Mouse (Mus musculus) embryonic facial prominence, embryonic 10.5 days (tissue): ENCODE results near the gene Rab10. TPM values are rescaled to one million over a fixed set of nuclear protein-coding genes. Genes with fewer than 3 reads are reported as not detected.

Experiments
- DNase-seq: peaks from one replicate; pipeline ENCODE4 v3.0.0-alpha.2; 2017; ENCODE audit warnings: low spot score
- H3K27ac ChIP-seq: fragments of 300-500 bp; sonication (generic); replicated peaks from 2 replicates; pipeline ENCODE4 v1.5.1; 2016; ENCODE audit warnings: mild to moderate bottlenecking
- H3K27me3 ChIP-seq: fragments of 300-500 bp; sonication (generic); replicated peaks from 2 replicates; pipeline ENCODE4 v1.6.1; 2016; ENCODE audit warnings: low read depth, mild to moderate bottlenecking; ENCODE audit not compliant: poor library complexity, severe bottlenecking
- H3K36me3 ChIP-seq: fragments of 300-500 bp; sonication (generic); replicated peaks from 2 replicates; pipeline ENCODE4 v1.6.1; 2016; ENCODE audit warnings: mild to moderate bottlenecking, moderate library complexity
- H3K4me1 ChIP-seq: fragments of 300-500 bp; sonication (generic); 2 replicates; pipeline ENCODE4 v1.6.1; 2016
- H3K4me3 ChIP-seq: fragments of 300-500 bp; sonication (generic); 2 replicates; pipeline ENCODE4 v1.5.1; 2016; ENCODE audit warnings: mild to moderate bottlenecking, moderate library complexity
- H3K9me3 ChIP-seq: fragments of 300-500 bp; sonication (generic); 2 replicates; pipeline ENCODE4 v1.6.1; 2016; ENCODE audit warnings: mild to moderate bottlenecking
- WGBS: fragments of 180-500 bp; shearing (Covaris S2); methylation state at CpG from one replicate; pipeline ENCODE4 v1.1.7; 2016; 5-methylcytosine and 5-hydroxymethylcytosine counted together
- polyA plus RNA-seq: library from polyadenylated mRNA; unstranded; fragments of >200 nt; fragmentation: Nextera tagmentation; extraction: Ambion mirVana; gene quantifications from 2 replicates; pipeline ENCODE4 v1.2.1, GENCODE M21; 2016

Rab10 gene
- polyA plus RNA-seq, 1 experiment from 2014 or later = 73.8 TPM

- DNase-seq = no peak
- H3K27ac ChIP-seq = no peak overlapping the region
Measured at GRCm38 (mm10) chr12:3255966-3256365, 53.8 kb downstream of the Rab10 start.

GRCm38 (mm10) chr12:3255435-3255834 is 54.3 kb downstream of the Rab10 start:
- no peak overlapping the region for H3K4me3 ChIP-seq
- no peaks in the 10 kb centered on the region for H3K27me3 ChIP-seq
- peaks cover 87% of the 10 kb centered on the region for H3K36me3 ChIP-seq
- H3K9me3 ChIP-seq = no peaks in the 10 kb centered on the region
- 97% methylated on average over 2 of the region's 2 CpGs for WGBS
- H3K4me1 ChIP-seq = no peaks in the 10 kb centered on the region
- H3K27ac ChIP-seq = no peak overlapping the region
- DNase-seq = no peak

More at GRCm38 (mm10) chr12:3255966-3256365, 53.8 kb downstream of the Rab10 start:
- no peaks in the 10 kb centered on the region for H3K4me1 ChIP-seq
- no peaks in the 10 kb centered on the region for H3K27me3 ChIP-seq
- no peaks in the 10 kb centered on the region for H3K9me3 ChIP-seq
- no peak overlapping the region for H3K4me3 ChIP-seq
- H3K36me3 ChIP-seq = peaks cover 87% of the 10 kb centered on the region

GRCm38 (mm10) chr12:3253591-3253990 is 56.2 kb downstream of the Rab10 start:
- Histone ChIP-seq H3K27ac (no peak overlapping the region), H3K36me3 (peaks cover 87% of the 10 kb centered on the region), H3K4me3 (no peak overlapping the region), H3K4me1 (no peaks in the 10 kb centered on the region), H3K9me3 (no peaks in the 10 kb centered on the region), H3K27me3 (no peaks in the 10 kb centered on the region)
- no peak for DNase-seq

- no peak overlapping the region for H3K27ac ChIP-seq
- H3K4me1 ChIP-seq = no peaks in the 10 kb centered on the region
- DNase-seq = no peak
- no peaks in the 10 kb centered on the region for H3K27me3 ChIP-seq
- H3K9me3 ChIP-seq = no peaks in the 10 kb centered on the region
- H3K36me3 ChIP-seq = peaks cover 50% of the 10 kb centered on the region
- WGBS = 90% methylated on average over 6 of the region's 6 CpGs
- no peak overlapping the region for H3K4me3 ChIP-seq
Measured at GRCm38 (mm10) chr12:3246091-3246490, 63.7 kb downstream of the Rab10 start.

- 90% methylated on average over 1 of the region's 1 CpGs for whole genome bisulfite sequencing
- H3K9me3 ChIP-seq = peaks cover 45% of the 10 kb centered on the region
- peaks cover 45% of the 10 kb centered on the region for H3K36me3 ChIP-seq
- H3K4me1 ChIP-seq = no peaks in the 10 kb centered on the region
- H3K27ac ChIP-seq = no peak overlapping the region
- no peaks in the 10 kb centered on the region for H3K27me3 ChIP-seq
- no peak overlapping the region for H3K4me3 ChIP-seq
- DNase-seq = no peak
Measured at GRCm38 (mm10) chr12:3239544-3239943, 70.2 kb downstream of the Rab10 start.

- H3K4me1 ChIP-seq = no peaks in the 10 kb centered on the region
- WGBS = 94% methylated on average over 16 of the region's 16 CpGs
- H3K9me3 ChIP-seq = peaks cover 45% of the 10 kb centered on the region
- no peaks in the 10 kb centered on the region for H3K27me3 ChIP-seq
- DNase-seq = peak; percentile 20
- no peak overlapping the region for H3K27ac ChIP-seq
- no peak overlapping the region for H3K4me3 ChIP-seq
- H3K36me3 ChIP-seq = peaks cover 45% of the 10 kb centered on the region
Measured at GRCm38 (mm10) chr12:3238361-3239051, 71.3 kb downstream of the Rab10 start.

- Histone ChIP-seq H3K36me3 (peaks cover 45% of the 10 kb centered on the region), H3K4me1 (no peaks in the 10 kb centered on the region), H3K4me3 (no peak overlapping the region), H3K27ac (no peak overlapping the region), H3K27me3 (no peaks in the 10 kb centered on the region), H3K9me3 (peaks cover 45% of the 10 kb centered on the region)
- WGBS = 96% methylated on average over 5 of the region's 5 CpGs
- DNase-seq = no peak
Measured at GRCm38 (mm10) chr12:3237799-3238198, 72.0 kb downstream of the Rab10 start.

GRCm38 (mm10) chr12:3236831-3237681 is 72.7 kb downstream of the Rab10 start:
- Histone ChIP-seq H3K27ac (no peak overlapping the region), H3K27me3 (no peaks in the 10 kb centered on the region), H3K4me3 (peak overlapping the region; percentile 67), H3K36me3 (peaks cover 45% of the 10 kb centered on the region), H3K9me3 (peaks cover 45% of the 10 kb centered on the region), H3K4me1 (no peaks in the 10 kb centered on the region)
- DNase-seq = no peak
- 94% methylated on average over 12 of the region's 12 CpGs for WGBS

GRCm38 (mm10) chr12:3236163-3236641 is 73.6 kb downstream of the Rab10 start:
- Histone ChIP-seq H3K27me3 (no peaks in the 10 kb centered on the region), H3K4me3 (peak overlapping the region; percentile 67), H3K27ac (no peak overlapping the region), H3K9me3 (peaks cover 45% of the 10 kb centered on the region), H3K36me3 (peaks cover 45% of the 10 kb centered on the region), H3K4me1 (no peaks in the 10 kb centered on the region)
- peak; percentile 20 for DNase-seq
- WGBS = 76% methylated on average over 14 of the region's 14 CpGs

GRCm38 (mm10) chr12:3235646-3236161 is 74.1 kb downstream of the Rab10 start:
- 28% methylated on average over 39 of the region's 39 CpGs for WGBS
- no peaks in the 10 kb centered on the region for H3K4me1 ChIP-seq

GRCm38 (mm10) chr12:3235124-3235631 is 74.6 kb downstream of the Rab10 start:
- H3K27me3 ChIP-seq = no peaks in the 10 kb centered on the region
- peak overlapping the region; percentile 67 for H3K4me3 ChIP-seq
- 33% methylated on average over 36 of the region's 36 CpGs for WGBS
- no peaks in the 10 kb centered on the region for H3K4me1 ChIP-seq
- H3K9me3 ChIP-seq = peaks cover 45% of the 10 kb centered on the region
- H3K27ac ChIP-seq = peak overlapping the region; percentile 85
- DNase-seq = peak; percentile 90
- H3K36me3 ChIP-seq = peaks cover 37% of the 10 kb centered on the region

More at GRCm38 (mm10) chr12:3235646-3236161, 74.1 kb downstream of the Rab10 start:
- Histone ChIP-seq H3K9me3 (peaks cover 45% of the 10 kb centered on the region), H3K27me3 (no peaks in the 10 kb centered on the region), H3K36me3 (peaks cover 42% of the 10 kb centered on the region), H3K27ac (peak overlapping the region; percentile 85), H3K4me3 (peak overlapping the region; percentile 67)
- peak; percentile 91 for DNase-seq

- Histone ChIP-seq H3K27me3 (no peaks in the 10 kb centered on the region), H3K9me3 (peaks cover 36% of the 10 kb centered on the region), H3K27ac (no peak overlapping the region), H3K4me3 (no peak overlapping the region), H3K4me1 (no peaks in the 10 kb centered on the region), H3K36me3 (peaks cover 26% of the 10 kb centered on the region)
- no peak for DNase-seq
- WGBS = 96% methylated on average over 1 of the region's 1 CpGs
Measured at GRCm38 (mm10) chr12:3234061-3234460, 75.7 kb downstream of the Rab10 start.
